Mouse (Mus musculus): ENCODE results near the gene Ifngr1.

Gene Ifngr1

DNA sequence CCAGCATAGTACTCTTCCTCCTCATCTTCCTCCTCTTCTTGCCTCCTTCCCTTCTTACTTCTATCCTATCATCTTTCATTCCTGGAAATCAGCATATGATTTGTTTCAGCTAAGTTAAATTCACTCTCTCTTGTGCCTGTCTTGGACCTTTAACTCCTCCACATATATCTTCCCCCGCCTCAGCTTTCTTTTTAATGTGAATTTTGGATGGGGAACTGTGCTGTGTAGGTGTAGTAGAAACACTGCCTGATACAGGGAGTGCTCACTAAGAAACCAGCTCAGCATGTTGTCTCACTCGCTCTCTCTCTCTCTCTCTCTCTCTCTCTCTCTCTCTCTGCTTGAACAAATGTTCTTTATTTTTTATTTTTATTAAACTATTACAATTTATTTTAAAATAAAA is 53.4 kb downstream of the Ifngr1 start:
- DNase-seq (ENCODE audit: low spot score), result no peak

DNA sequence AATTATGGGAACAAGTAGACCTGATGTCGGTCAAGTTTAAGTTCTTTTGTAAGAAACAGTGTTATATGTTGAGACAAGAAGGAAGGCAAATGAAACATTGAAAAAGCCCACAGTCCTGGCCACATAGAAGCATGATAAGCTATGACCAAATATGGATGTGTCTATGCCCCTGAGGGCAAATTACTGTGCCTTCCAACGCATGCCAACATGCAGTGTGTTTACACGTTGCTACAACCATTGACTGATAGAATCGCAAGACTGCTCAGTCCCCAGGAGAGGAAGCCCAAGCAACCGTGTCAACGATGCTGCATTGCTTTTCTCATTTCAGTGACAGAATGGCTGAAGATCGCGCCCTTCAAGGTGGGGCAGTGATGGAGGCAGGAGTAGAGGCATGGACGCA is 65.7 kb downstream of the Ifngr1 start:
- no peak for DNase-seq (ENCODE audit: low spot score)
